Mouse (Mus musculus): ENCODE data around the gene Actr1a.
A peak's percentile ranks its signal among the peaks of the same experiment; 100 is the strongest.

Actr1a gene

GRCm38 (mm10) chr19:46399372-46399771 lies 3.8 kb upstream of the Actr1a start:
- DNase-seq, result no peak

- no peak for DNase-seq
Measured at GRCm38 (mm10) chr19:46398401-46398800, 2.9 kb upstream of the Actr1a start.

GRCm38 (mm10) chr19:46397436-46398001 lies 2.0 kb upstream of the Actr1a start:
- DNase-seq, result no peak

DNA sequence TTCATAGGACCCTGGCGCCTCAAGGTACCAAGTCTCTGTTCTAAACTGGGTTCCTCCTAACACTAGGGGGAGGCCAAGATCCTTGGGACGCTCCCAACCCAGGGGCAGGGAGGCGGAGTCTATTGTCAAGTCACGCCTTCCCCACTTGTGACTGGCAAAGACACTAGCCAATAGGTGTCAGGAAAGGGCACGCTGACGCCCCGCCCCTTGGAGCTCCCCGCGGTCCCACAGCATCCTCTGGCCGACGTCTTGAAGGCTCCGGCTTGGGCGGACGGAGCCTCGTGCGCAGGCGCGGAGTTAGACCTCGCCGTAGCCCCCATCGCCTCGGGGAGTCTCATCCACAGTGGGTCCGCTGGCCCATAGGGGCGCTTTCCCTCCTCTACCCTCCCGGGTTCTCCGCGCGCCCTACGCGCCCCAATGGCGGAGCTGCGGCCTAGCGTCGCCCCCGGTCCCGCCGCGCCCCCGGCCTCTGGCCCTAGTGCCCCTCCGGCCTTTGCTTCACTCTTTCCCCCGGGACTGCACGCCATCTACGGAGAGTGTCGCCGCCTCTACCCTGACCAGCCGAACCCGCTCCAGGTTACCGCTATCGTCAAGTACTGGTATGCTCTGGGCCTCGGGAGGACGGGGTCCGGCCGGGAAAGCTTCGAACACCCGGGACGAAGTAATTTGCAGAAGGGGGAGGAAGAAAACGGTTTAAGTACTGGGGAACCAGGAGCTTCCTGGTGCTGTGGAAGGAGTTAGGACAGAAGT lies 1.3 kb upstream of the Actr1a start, which contains the start of gene Sufu:
Gene Sufu, plus strand, starts transcription at position 211 of the 750 bp plus-strand sequence.
- peak; percentile 98 for DNase-seq

DNA sequence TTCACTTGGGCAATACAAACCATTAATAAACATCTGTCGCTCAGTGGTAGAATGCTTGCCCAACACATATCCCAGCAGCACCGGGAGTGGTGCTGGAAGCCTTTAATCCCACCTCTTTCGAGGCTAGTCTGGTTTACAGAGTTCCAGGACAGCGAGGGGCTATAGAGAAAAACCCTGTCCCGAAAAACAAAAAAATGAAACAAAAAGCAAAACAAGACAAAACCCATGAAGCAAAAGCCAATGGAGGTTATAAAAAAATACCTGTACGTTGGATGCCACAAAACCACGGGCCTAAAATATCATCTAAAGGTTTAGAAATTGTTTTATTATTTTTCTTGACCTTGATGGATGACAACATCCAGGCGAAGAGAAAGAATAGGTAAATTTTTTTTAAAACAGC lies 561 bp upstream of the Actr1a start:
- DNase-seq, result no peak

- no peak for DNase-seq
Measured at GRCm38 (mm10) chr19:46394712-46395108, 838 bp downstream of the Actr1a start.

GRCm38 (mm10) chr19:46392018-46392417 lies 3.5 kb downstream of the Actr1a start:
- peak in 1 of 2 experiments; percentile 50 for DNase-seq

GRCm38 (mm10) chr19:46389872-46390271 lies 5.7 kb downstream of the Actr1a start:
- no peak for DNase-seq

GRCm38 (mm10) chr19:46382275-46382674 lies 13.3 kb downstream of the Actr1a start:
- no peak for DNase-seq

- DNase-seq, result no peak
Measured at GRCm38 (mm10) chr19:46375891-46376290, 19.7 kb downstream of the Actr1a start.

GRCm38 (mm10) chr19:46375489-46375888 lies 20.1 kb downstream of the Actr1a start:
- DNase-seq, result peak; percentile 44 to 55

GRCm38 (mm10) chr19:46374477-46375088 lies 21.0 kb downstream of the Actr1a start:
- DNase-seq, result peak in 1 of 2 experiments; percentile 23

GRCm38 (mm10) chr19:46369204-46369603 lies 26.3 kb downstream of the Actr1a start:
- DNase-seq, result peak; percentile 74 to 81

GRCm38 (mm10) chr19:46367798-46368590 lies 27.6 kb downstream of the Actr1a start:
- DNase-seq, result no peak

GRCm38 (mm10) chr19:46363294-46364009 lies 32.1 kb downstream of the Actr1a start:
- no peak for DNase-seq

GRCm38 (mm10) chr19:46362104-46362503 lies 33.4 kb downstream of the Actr1a start:
- no peak for DNase-seq

DNA sequence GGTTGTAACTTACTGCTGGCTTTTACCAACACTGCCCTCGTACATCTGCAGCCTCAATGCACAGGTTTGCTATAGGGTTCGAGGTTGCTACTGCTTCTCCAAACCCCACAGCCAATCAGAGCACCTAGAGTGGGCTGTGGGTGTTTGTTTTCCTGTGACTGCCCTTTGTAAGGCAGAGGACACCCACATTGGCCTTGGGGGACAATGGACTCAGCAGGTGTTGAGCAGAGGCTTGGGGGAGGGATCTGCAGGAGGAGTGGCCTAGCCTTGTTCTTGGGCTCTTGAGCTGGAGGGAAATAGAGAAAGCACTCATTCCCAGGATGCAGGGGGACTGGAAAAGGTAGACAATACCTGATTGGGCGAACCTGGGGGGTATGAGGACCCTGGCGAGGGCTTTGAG lies 37.2 kb downstream of the Actr1a start:
- peak; percentile 25 to 41 for DNase-seq

- peak; percentile 61 for DNase-seq
Measured at GRCm38 (mm10) chr19:46357344-46358280, 37.9 kb downstream of the Actr1a start.

GRCm38 (mm10) chr19:46356701-46357138 lies 38.8 kb downstream of the Actr1a start:
- DNase-seq, result peak; percentile 93 to 95

GRCm38 (mm10) chr19:46350168-46350932 lies 45.2 kb downstream of the Actr1a start, which contains the start of gene 2310034G01Rik:
2310034G01Rik (minus strand) TSS chr19:46350302.
- peak; percentile 57 to 78 for DNase-seq
